ENCODE assay signal across 9 mouse cellular contexts in the genomic region with DNA sequence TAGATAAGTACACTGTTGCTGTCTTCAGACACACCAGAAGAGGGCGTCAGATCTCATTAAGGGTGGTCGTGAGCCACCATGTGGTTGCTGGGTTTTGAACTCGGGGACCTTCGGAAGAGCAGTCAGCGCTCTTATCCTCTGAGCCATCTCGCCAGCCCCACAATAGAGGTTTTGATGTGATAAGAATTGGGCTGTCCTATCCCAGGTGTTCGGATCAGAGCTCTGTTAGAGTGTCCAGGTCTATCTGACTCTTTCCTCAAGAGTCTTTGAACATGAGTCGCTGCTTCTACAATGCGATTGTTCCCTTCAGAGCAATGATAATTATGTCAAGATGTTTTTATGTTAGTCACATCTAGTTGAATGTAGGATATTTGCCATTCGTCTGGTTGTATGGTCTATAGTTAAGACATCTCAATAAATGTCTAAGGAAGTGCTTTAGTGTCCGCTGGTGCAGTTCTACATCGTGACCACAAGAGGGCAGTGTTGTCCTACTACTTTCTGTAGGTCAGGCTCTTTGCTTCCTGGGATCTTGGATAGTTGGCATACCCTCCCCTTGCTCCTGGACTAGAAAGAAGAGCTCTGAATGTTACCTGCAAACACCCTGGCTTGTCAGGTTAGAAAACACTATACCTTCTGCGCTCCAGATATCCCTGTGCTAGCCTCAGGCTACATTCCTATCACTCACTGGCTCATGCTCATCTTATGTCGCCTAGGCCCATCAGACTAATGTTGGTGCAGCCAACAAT. TPM values are rescaled to one million over a fixed set of nuclear protein-coding genes. Genes with fewer than 3 reads are reported as not detected.
DNase-seq lines count a peak whose midpoint lies in the region; ATAC-seq lines count a peak whose summit lies in the region.
"Had no signal": no experiment of that assay in that cellular context is flagged by ENCODE, and none has a peak within 500 bp of the region (broad histone marks: within the 10 kb centered on the region; RNA-seq: fewer than 3 reads in every experiment).

No protein-coding gene starts in this region.

- H3K27ac ChIP-seq in embryonic facial prominence, embryonic 14.5 days (replicated peaks; ENCODE audit: low read depth, low read length) = no peak overlapping the region
- H3K27ac ChIP-seq in midbrain, embryonic 11.5 days (ENCODE audit: low read depth, low read length) = no peak overlapping the region
- H3K27ac ChIP-seq: heart, embryonic 15.5 days had no signal

- no peak for ATAC-seq in CD4-positive, CD25-positive, alpha-beta regulatory T cell, adult 4 months
- ATAC-seq in embryonic facial prominence, embryonic 14.5 days (ENCODE audit: low read depth) = no peak; the same call in 1 of the 2 replicates
- peak; percentile 38 for ATAC-seq in midbrain, embryonic 11.5 days (ENCODE audit: low FRiP score)

- no peak overlapping the region for H3K9ac ChIP-seq in embryonic facial prominence, embryonic 14.5 days (ENCODE audit: low read depth, low read length)
- H3K9ac ChIP-seq in midbrain, embryonic 11.5 days (ENCODE audit: low read length) = no peak overlapping the region
- H3K9ac ChIP-seq: heart, embryonic 15.5 days had no signal

- no peaks in the 10 kb centered on the region for H3K27me3 ChIP-seq in embryonic facial prominence, embryonic 14.5 days (replicated peaks; ENCODE audit: control insufficient read depth, insufficient read depth, low read length)
- no peaks in the 10 kb centered on the region for H3K27me3 ChIP-seq in midbrain, embryonic 11.5 days (ENCODE audit: control insufficient read depth, insufficient read depth, low read length)

- no peaks in the 10 kb centered on the region for H3K36me3 ChIP-seq in embryonic facial prominence, embryonic 14.5 days (ENCODE audit: control insufficient read depth, insufficient read depth, low read length)
- H3K36me3 ChIP-seq in midbrain, embryonic 11.5 days (ENCODE audit: control insufficient read depth, insufficient read depth, low read length) = no peaks in the 10 kb centered on the region
- H3K36me3 ChIP-seq: heart, embryonic 15.5 days had no signal

- WGBS in embryonic facial prominence, embryonic 14.5 days = 38% methylated on average over 14 of the region's 14 CpGs
- 38% methylated on average over 14 of the region's 14 CpGs for WGBS in midbrain, embryonic 11.5 days

- peak; percentile 66 for DNase-seq in CD4-positive, CD25-positive, alpha-beta regulatory T cell, adult 2 months (ENCODE audit: low read depth, low spot score)
- peak; percentile 32 for DNase-seq in right cerebral cortex, adult 18-20 months
- DNase-seq in right cerebral cortex, postnatal 36 days (ENCODE audit: low spot score in 2 of 2) = no peak
- peak; percentile 81 for DNase-seq in embryonic facial prominence, embryonic 14.5 days (ENCODE audit: low spot score)
- peak; percentile 17 for DNase-seq in kidney, adult 18-20 months
- peak; percentile 90 for DNase-seq in midbrain, embryonic 11.5 days (ENCODE audit: low spot score, missing footprints)
- no peak for DNase-seq in spleen, postnatal 10 days (ENCODE audit: low spot score in 2 of 2)

- H3K4me1 ChIP-seq in embryonic facial prominence, embryonic 14.5 days (ENCODE audit: control insufficient read depth, insufficient read depth, low read length) = no peaks in the 10 kb centered on the region
- no peaks in the 10 kb centered on the region for H3K4me1 ChIP-seq in midbrain, embryonic 11.5 days (ENCODE audit: control insufficient read depth, insufficient read depth, low read length)
- H3K4me1 ChIP-seq: heart, embryonic 15.5 days had no signal

- H3K4me2 ChIP-seq in embryonic facial prominence, embryonic 14.5 days (ENCODE audit: low read depth, low read length) = no peak overlapping the region
- no peak overlapping the region for H3K4me2 ChIP-seq in midbrain, embryonic 11.5 days
- H3K4me2 ChIP-seq: heart, embryonic 15.5 days had no signal

- H3K9me3 ChIP-seq in embryonic facial prominence, embryonic 14.5 days (ENCODE audit: control insufficient read depth, low read length) = no peaks in the 10 kb centered on the region
- no peaks in the 10 kb centered on the region for H3K9me3 ChIP-seq in midbrain, embryonic 11.5 days (ENCODE audit: control insufficient read depth, low read length)
- H3K9me3 ChIP-seq: heart, embryonic 15.5 days had no signal

- no peak overlapping the region for H3K4me3 ChIP-seq in embryonic facial prominence, embryonic 14.5 days (ENCODE audit: low read depth, low read length)
- no peak overlapping the region for H3K4me3 ChIP-seq in midbrain, embryonic 11.5 days (ENCODE audit: low read depth, low read length)
- H3K4me3 ChIP-seq: heart, embryonic 15.5 days had no signal

RNA-seq across cellular contexts. Expression of a gene that starts 3.8 kb away (rescaled TPM):
- polyA plus RNA-seq in CD4-positive, CD25-positive, alpha-beta regulatory T cell, adult 4 months (2017; shearing (Covaris generic)) = not detected
- not detected in 2 replicates for polyA plus RNA-seq in embryonic facial prominence, embryonic 14.5 days (2014; fragmentation: Nextera tagmentation; extraction: Ambion mirVana)
- not detected in 2 replicates for polyA plus RNA-seq in midbrain, embryonic 11.5 days (2014; fragmentation: Nextera tagmentation; extraction: Ambion mirVana)
- polyA plus RNA-seq: heart, embryonic 15.5 days had no signal

RNA-seq across cellular contexts. Expression of a gene that starts 8.4 kb away (rescaled TPM):
- polyA plus RNA-seq in CD4-positive, CD25-positive, alpha-beta regulatory T cell, adult 4 months (2017; shearing (Covaris generic)) = not detected
- polyA plus RNA-seq in embryonic facial prominence, embryonic 14.5 days (2014; fragmentation: Nextera tagmentation; extraction: Ambion mirVana) = 1.5 and 1.6 TPM in 2 replicates
- polyA plus RNA-seq in midbrain, embryonic 11.5 days (2014; fragmentation: Nextera tagmentation; extraction: Ambion mirVana) = 1.5 and 1.7 TPM in 2 replicates

RNA-seq across cellular contexts. Expression of a gene that starts 13.8 kb away (rescaled TPM):
- polyA plus RNA-seq in CD4-positive, CD25-positive, alpha-beta regulatory T cell, adult 4 months (2017; shearing (Covaris generic)) = not detected
- polyA plus RNA-seq in embryonic facial prominence, embryonic 14.5 days (2014; fragmentation: Nextera tagmentation; extraction: Ambion mirVana) = not detected in 2 replicates
- polyA plus RNA-seq in midbrain, embryonic 11.5 days (2014; fragmentation: Nextera tagmentation; extraction: Ambion mirVana) = not detected in 2 replicates
- polyA plus RNA-seq: heart, embryonic 15.5 days had no signal

RNA-seq across cellular contexts. Expression of a gene that starts 23.8 kb away (rescaled TPM):
- polyA plus RNA-seq in CD4-positive, CD25-positive, alpha-beta regulatory T cell, adult 4 months (2017; shearing (Covaris generic)) = 1 to 10 TPM in 1 of 2 experiments, under 1 TPM in 1; 0.81 to 1.5 TPM
- 10.1 and 10.5 TPM in 2 replicates for polyA plus RNA-seq in embryonic facial prominence, embryonic 14.5 days (2014; fragmentation: Nextera tagmentation; extraction: Ambion mirVana)
- 35.5 and 39.0 TPM in 2 replicates for polyA plus RNA-seq in midbrain, embryonic 11.5 days (2014; fragmentation: Nextera tagmentation; extraction: Ambion mirVana)

RNA-seq across cellular contexts. Expression of a gene that starts 26.5 kb away (rescaled TPM):
- polyA plus RNA-seq in CD4-positive, CD25-positive, alpha-beta regulatory T cell, adult 4 months (2017; shearing (Covaris generic)) = not detected
- not detected in 2 replicates for polyA plus RNA-seq in embryonic facial prominence, embryonic 14.5 days (2014; fragmentation: Nextera tagmentation; extraction: Ambion mirVana)
- not detected in 2 replicates for polyA plus RNA-seq in midbrain, embryonic 11.5 days (2014; fragmentation: Nextera tagmentation; extraction: Ambion mirVana)
- polyA plus RNA-seq: heart, embryonic 15.5 days had no signal

Comparison
In these comparisons a context has a peak if more than half of its experiments do, and no peak if none do; other contexts are left out.
1. DNase-seq: peak in CD4-positive, CD25-positive, alpha-beta regulatory T cell, adult 2 months (single experiment), right cerebral cortex, adult 18-20 months (single experiment), embryonic facial prominence, embryonic 14.5 days (single experiment), kidney, adult 18-20 months (single experiment) and midbrain, embryonic 11.5 days (single experiment); none in right cerebral cortex, postnatal 36 days (0 of 2) and spleen, postnatal 10 days (0 of 2).